ENCODE assay signal across 8 mouse cellular contexts in genomic region chr7:137478621-137478982, GRCm38 (mm10). TPM values are rescaled to one million over a fixed set of nuclear protein-coding genes. Genes with fewer than 3 reads are reported as not detected.
DNase-seq lines count a peak whose midpoint lies in the region; ATAC-seq and TF ChIP-seq lines count a peak whose summit lies in the region.

No protein-coding gene starts in this region.

- H3K9ac ChIP-seq in limb, embryonic 11.5 days (ENCODE audit: low read length), result no peak overlapping the region
- peak overlapping the region; percentile 62 for H3K9ac ChIP-seq in neural tube, embryonic 13.5 days

- H3K9me3 ChIP-seq in forebrain, embryonic 10.5 days, result no peaks in the 10 kb centered on the region
- H3K9me3 ChIP-seq in limb, embryonic 11.5 days (ENCODE audit: control insufficient read depth, low read length), result no peaks in the 10 kb centered on the region
- no peaks in the 10 kb centered on the region for H3K9me3 ChIP-seq in neural tube, embryonic 13.5 days

- peaks cover 17% of the 10 kb centered on the region; the same call in 1 of the 2 replicates for H3K27me3 ChIP-seq in forebrain, embryonic 10.5 days (ENCODE audit: poor library complexity, severe bottlenecking)
- no peaks in the 10 kb centered on the region for H3K27me3 ChIP-seq in limb, embryonic 11.5 days (ENCODE audit: control insufficient read depth, insufficient read depth, low read length)
- peaks cover 6% of the 10 kb centered on the region; the same call in 1 of the 2 replicates for H3K27me3 ChIP-seq in neural tube, embryonic 13.5 days

- H3K36me3 ChIP-seq in forebrain, embryonic 10.5 days (replicated peaks), result no peaks in the 10 kb centered on the region
- no peaks in the 10 kb centered on the region for H3K36me3 ChIP-seq in limb, embryonic 11.5 days (ENCODE audit: control insufficient read depth, insufficient read depth, low read length)
- no peaks in the 10 kb centered on the region for H3K36me3 ChIP-seq in neural tube, embryonic 13.5 days

- H3K4me1 ChIP-seq in forebrain, embryonic 10.5 days, result peaks cover 5% of the 10 kb centered on the region
- H3K4me1 ChIP-seq in limb, embryonic 11.5 days (ENCODE audit: control insufficient read depth, insufficient read depth, low read length), result no peaks in the 10 kb centered on the region
- peaks cover 3% of the 10 kb centered on the region; the same call in 1 of the 2 replicates for H3K4me1 ChIP-seq in neural tube, embryonic 13.5 days (replicated peaks)

- no peak for DNase-seq in layer of hippocampus, adult 2 months (ENCODE audit: low spot score in 2 of 2)
- no peak for DNase-seq in layer of hippocampus, adult 8-10 months (ENCODE audit: low spot score in 2 of 2)
- no peak for DNase-seq in forebrain, embryonic 10.5 days (ENCODE audit: extremely low spot score, low spot score)
- DNase-seq in limb, embryonic 11.5 days (ENCODE audit: low spot score), result no peak
- no peak for DNase-seq in adrenal gland, postnatal 10 days
- DNase-seq in MN1 (ENCODE audit: low spot score), result no peak

- TF ChIP-seq CTCF in layer of hippocampus, adult 2 months (conservative IDR thresholded peaks at IDR 0.05), result no peak

- ATAC-seq in limb, embryonic 11.5 days (ENCODE audit: insufficient number of reproducible peaks, low FRiP score, low TSS enrichment, low read depth), result peak; percentile 37
- ATAC-seq in neural tube, embryonic 13.5 days (ENCODE audit: low read depth), result peak; percentile 64
- no peak for ATAC-seq in monocyte, adult 5-6 weeks (replicated peaks; ENCODE audit: insufficient number of reproducible peaks, low FRiP score, low TSS enrichment, poor library complexity, severe bottlenecking)

- H3K27ac ChIP-seq in layer of hippocampus, adult 2 months, result no peak overlapping the region
- H3K27ac ChIP-seq in forebrain, embryonic 10.5 days, result peak overlapping the region; percentile 76
- H3K27ac ChIP-seq in limb, embryonic 11.5 days (replicated peaks; ENCODE audit: low read depth, low read length), result no peak overlapping the region
- no peak overlapping the region for H3K27ac ChIP-seq in neural tube, embryonic 13.5 days (replicated peaks)

- H3K4me3 ChIP-seq in layer of hippocampus, adult 2 months, result peak overlapping the region; percentile 44
- peak overlapping the region; percentile 45 for H3K4me3 ChIP-seq in forebrain, embryonic 10.5 days
- no peak overlapping the region for H3K4me3 ChIP-seq in limb, embryonic 11.5 days (ENCODE audit: low read depth, low read length)
- H3K4me3 ChIP-seq in neural tube, embryonic 13.5 days, result peak overlapping the region; percentile 26

- H3K4me2 ChIP-seq in limb, embryonic 11.5 days (ENCODE audit: low read depth, severe bottlenecking), result peak overlapping the region; percentile 31
- peak overlapping the region; percentile 55 for H3K4me2 ChIP-seq in neural tube, embryonic 13.5 days

- WGBS in forebrain, embryonic 10.5 days, result 28% methylated on average over 5 of the region's 5 CpGs
- 30% methylated on average over 5 of the region's 5 CpGs for WGBS in limb, embryonic 11.5 days
- WGBS in neural tube, embryonic 13.5 days, result 34% methylated on average over 5 of the region's 5 CpGs

RNA-seq across cellular contexts. Expression of gene Glrx3, which starts 41.2 kb away (rescaled TPM):
- 10 to 100 TPM; 92.3 to 98.7 TPM for total RNA-seq in layer of hippocampus, adult 2 months (2021)
- 100 to 1,000 TPM in 1 of 4 experiments, 10 to 100 TPM in 3; 90.5 to 101 (median 95.2) TPM for total RNA-seq in layer of hippocampus, adult 8-10 months (2022)
- polyA plus RNA-seq in forebrain, embryonic 10.5 days (2016; fragmentation: Nextera tagmentation; extraction: Ambion mirVana), result 301 and 302 TPM in 2 replicates
- polyA plus RNA-seq in limb, embryonic 11.5 days (2014; fragmentation: Nextera tagmentation; extraction: Ambion mirVana), result 311 and 328 TPM in 2 replicates
- 270 and 299 TPM in 2 replicates for polyA plus RNA-seq in neural tube, embryonic 13.5 days (2015; fragmentation: Nextera tagmentation; extraction: Ambion mirVana)
- 100 to 1,000 TPM; 119 to 129 TPM for total RNA-seq in adrenal gland, postnatal 10 days (2021)
- 83.6 to 87.3 TPM (median 86.3 TPM) in 3 replicates for total RNA-seq in monocyte, adult 5-6 weeks (2017)
